Mouse (Mus musculus) neutrophil, adult 65 days (primary cell): Measurements from ENCODE around the gene E130311K13Rik. TPM values are rescaled to one million over a fixed set of nuclear protein-coding genes. Genes with fewer than 3 reads are reported as not detected.

Experiments used
- total RNA-seq: library from RNA; stranded (reverse); gene quantifications from 2 replicates; pipeline ENCODE4 v1.2.4, GENCODE M21; 2023

E130311K13Rik gene
- total RNA-seq: 0.38 and 1.6 TPM in 2 replicates

GRCm38 (mm10) chr3:63928878-63929859, at the start of gene E130311K13Rik:
TSS of gene E130311K13Rik (minus strand) at chr3:63929472.

GRCm38 (mm10) chr3:63975955-63976908, 47.0 kb upstream of the E130311K13Rik start, which contains the start of gene Gmps:
TSS of gene Gmps (plus strand) at chr3:63976106.

GRCm38 (mm10) chr3:63964100-63964921, 35.0 kb upstream of the E130311K13Rik start, which contains the start of gene Slc33a1:
TSS of gene Slc33a1 (minus strand) at chr3:63964768.

GRCm38 (mm10) chr3:63899309-63899695, 30.0 kb downstream of the E130311K13Rik start, which contains the start of gene Plch1:
TSS of gene Plch1 (minus strand) at chr3:63899472.

Other genes with a start within 250 kb of the E130311K13Rik start
- not detected in 2 replicates for gene Plch1, start 30.0 kb downstream of the E130311K13Rik start, total RNA-seq
- 10.6 and 12.0 TPM in 2 replicates for gene Slc33a1, start 35.3 kb upstream of the E130311K13Rik start, total RNA-seq
- 7.6 and 11.6 TPM in 2 replicates for gene Gmps, start 46.6 kb upstream of the E130311K13Rik start, total RNA-seq
- gene Vmn2r1, start 152.1 kb upstream of the E130311K13Rik start, total RNA-seq: not detected in 2 replicates
- gene Vmn2r2, start 212.5 kb upstream of the E130311K13Rik start, total RNA-seq: not detected in 2 replicates